Mouse (Mus musculus) kidney, adult 18-20 months (tissue): ENCODE results near the gene Rnf141.
A peak's percentile ranks its signal among the peaks of the same experiment; 100 is the strongest.

Experiments
- DNase-seq: peaks from one replicate; pipeline ENCODE4 v3.0.0; 2021

Gene Rnf141

GRCm38 (mm10) chr7:110792834-110793233, 51.4 kb downstream of the Rnf141 start:
- DNase-seq: no peak

DNA sequence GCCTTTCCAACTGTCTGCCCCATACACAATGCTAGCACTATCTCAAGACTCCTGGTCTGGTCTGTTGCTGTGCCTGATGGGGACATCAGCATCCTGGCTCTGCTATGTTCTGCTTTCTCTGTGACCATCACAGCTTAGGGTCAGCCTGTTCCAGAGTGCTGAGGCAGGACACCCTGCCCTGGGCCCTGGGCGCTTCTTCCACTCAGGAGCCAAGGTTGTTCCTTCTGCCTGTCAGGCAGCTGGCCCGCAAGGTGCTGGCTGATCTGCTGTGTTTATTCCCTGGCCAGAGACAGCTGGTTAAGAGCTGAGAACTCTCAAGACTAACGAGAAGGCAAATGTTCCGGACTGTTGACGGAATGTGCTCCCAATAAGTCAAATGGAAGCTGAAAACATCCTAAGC, 52.1 kb downstream of the Rnf141 start:
- DNase-seq: no peak

DNA sequence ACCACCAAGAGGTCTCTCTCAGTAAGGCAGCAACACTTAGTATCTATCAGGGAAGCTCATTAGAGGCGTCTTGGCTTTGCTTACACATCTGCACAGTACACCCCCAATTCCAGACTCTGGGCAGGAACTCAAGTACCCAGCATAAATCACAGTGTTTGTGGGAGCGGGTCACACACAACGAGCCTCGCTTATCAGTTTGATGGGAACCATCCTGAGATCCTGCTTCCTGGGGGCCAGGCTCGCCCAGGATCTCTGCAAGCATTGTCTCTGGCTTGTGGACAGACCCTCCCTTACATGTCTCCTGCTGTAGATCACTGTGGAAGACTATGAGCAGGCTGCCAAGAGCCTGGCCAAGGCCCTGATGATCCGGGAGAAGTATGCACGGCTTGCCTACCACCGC, 53.4 kb downstream of the Rnf141 start:
- DNase-seq: no peak

GRCm38 (mm10) chr7:110787310-110787709, 56.9 kb downstream of the Rnf141 start:
- DNase-seq: peak; percentile 54

GRCm38 (mm10) chr7:110785741-110786146, 58.5 kb downstream of the Rnf141 start:
- peak; percentile 63 for DNase-seq

- peak; percentile 51 for DNase-seq
Measured at GRCm38 (mm10) chr7:110784965-110785364, 59.3 kb downstream of the Rnf141 start.

DNA sequence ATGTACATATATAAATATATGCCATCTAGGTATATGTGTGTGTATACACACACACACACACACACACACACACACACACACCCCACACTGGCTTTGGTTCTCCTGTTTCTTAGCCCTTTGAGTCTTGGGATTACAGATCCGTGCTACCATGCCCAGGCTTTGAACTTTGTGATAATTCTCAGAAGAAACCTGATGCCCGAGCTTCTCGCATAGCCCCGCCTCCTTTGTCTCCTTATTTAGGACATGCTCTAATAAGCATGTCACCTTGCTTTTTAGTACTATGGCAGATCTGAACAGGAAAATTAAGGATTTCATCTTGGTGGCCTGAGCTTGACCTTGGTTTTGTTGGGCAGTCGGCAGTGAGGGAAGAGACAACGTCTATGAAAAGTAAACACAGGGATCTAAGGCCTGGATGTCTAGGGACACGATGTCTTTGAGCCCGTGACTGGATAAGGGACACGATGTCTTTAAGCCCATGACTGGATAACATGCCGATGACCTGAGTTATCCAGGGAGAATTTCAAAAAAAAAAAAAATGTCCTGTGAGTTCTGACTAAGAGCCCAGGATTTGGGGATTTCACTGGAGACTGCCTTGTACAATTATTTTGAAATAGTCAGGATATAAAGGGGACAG, 61.3 kb downstream of the Rnf141 start:
- DNase-seq: no peak

DNA sequence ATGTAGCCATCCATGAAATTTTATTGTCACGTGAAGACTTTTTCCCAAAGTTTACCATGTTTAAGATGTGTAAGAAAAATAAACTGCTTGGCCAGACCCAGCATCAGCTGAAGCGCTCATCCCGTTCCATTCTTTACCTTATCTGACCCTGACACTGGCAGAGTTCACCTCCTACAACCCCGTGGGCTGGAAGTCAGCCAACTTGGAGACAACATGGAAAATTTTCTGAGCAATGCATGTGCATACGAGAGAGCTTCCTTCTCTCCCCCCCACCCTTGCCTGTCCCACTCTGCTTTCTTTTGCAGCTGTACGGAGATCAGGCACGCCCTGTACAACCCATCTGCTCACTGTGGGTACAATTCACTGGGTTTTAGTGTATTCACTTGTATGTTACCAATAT, 62.1 kb downstream of the Rnf141 start:
- no peak for DNase-seq

- no peak for DNase-seq
Measured at GRCm38 (mm10) chr7:110781231-110781711, 63.0 kb downstream of the Rnf141 start.

DNA sequence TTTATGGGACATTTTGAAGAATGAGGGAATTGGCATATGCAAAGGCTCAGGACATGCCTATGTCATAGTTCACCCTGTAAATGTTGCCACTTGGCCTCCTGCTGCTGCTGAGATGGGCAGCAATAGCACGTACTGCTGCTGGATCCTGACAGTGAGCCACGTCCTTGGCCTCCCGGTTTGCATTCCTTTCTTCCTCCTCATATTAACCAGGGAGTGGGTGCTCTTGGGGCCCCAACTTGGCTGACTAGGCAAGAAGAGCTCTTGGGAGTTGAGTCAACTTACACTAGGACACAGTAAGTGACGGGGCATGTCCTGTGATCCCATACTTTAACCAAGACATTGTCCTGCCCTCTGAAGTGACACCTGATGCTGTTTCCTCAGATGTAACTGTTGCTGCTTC, 63.7 kb downstream of the Rnf141 start:
- DNase-seq: no peak

DNA sequence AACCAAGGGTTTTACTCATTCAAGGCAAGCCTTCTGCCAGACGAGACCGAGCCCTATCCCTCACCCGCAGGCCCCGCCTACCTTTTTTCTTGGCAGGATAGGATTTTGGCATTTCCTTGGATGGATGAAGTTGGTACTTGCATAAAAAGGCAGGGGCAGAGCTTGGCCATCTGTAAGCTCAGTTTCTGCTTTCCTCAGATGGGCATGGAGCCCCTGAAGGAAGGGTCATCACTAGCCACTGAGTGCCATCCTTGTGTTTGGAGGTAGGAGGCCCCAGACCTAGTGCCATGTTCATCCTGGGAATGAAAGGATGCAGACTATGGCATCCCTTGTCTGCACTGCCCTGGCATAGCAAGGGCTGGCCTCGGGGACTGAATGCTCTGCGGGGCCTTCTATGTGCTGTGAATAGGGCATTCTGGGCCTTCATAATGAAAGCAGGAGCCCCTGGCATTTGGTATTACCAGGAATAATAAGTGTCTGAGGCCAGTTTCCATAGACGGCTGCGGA, 64.6 kb downstream of the Rnf141 start:
- no peak for DNase-seq

- DNase-seq: no peak
Measured at GRCm38 (mm10) chr7:110778933-110779332, 65.3 kb downstream of the Rnf141 start.

GRCm38 (mm10) chr7:110777146-110778001, 66.9 kb downstream of the Rnf141 start:
- no peak for DNase-seq

DNA sequence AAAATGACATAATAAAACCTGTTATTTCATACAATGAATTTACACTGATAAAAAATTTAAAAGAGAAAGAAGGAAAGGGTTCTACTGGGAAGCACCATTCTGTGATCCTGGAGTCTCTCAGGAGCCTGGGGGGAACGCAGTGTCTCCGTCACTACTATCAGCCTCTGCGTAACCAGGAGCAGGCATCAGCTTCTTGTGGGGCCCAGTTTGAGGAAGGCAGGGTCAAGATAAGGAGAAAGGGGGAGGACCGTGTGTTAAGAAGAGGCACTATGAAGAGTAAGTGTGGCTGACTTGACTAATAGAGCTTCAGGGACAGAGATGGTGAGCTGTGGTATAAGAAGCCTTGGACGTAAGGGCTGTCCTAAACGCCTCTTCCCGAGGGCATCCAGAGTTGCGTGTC, 69.6 kb downstream of the Rnf141 start:
- DNase-seq: no peak

- DNase-seq: no peak
Measured at GRCm38 (mm10) chr7:110774077-110774476, 70.2 kb downstream of the Rnf141 start.

DNA sequence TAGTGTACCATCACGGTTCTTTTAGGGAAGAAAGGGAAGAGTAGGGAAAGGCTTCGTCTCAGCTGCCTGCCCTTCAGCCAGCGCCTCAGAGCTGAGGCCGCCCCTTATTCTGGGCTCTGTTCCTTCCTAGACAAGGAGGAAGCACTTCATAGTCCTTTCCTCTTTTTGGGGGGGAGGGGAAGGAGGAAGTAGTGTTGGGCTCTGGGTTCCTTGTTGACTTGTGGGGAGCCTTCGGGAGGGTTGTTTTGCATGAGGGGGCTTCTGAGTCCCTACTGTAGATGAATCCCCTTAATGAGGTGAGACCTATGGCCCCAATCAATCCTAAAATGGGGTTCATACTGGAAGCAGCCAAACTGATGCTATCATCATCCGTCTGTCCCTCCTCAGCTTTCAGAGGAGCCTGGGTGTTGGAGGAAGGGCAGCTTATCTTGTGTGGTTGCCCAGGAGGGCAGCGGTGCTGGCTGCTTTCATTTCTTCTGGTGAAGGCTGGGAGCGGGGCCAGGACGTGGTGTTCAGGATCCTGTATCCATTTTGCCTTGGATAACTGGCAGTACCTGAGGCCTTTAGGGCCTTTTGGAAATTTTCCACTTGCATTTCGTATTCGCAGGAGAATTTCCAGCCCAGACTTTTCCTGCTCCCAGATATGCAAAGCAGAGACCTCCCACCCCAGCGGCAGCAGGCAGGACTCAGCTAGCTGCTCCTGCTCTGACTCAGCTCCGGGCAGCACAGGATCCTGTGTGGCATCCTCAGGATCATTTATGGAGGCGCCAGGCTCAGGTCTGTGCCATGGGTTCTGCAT, 70.9 kb downstream of the Rnf141 start:
- peak; percentile 80 for DNase-seq

GRCm38 (mm10) chr7:110772343-110772742, 71.9 kb downstream of the Rnf141 start:
- peak; percentile 39 for DNase-seq

GRCm38 (mm10) chr7:110770949-110771348, 73.3 kb downstream of the Rnf141 start:
- no peak for DNase-seq

DNA sequence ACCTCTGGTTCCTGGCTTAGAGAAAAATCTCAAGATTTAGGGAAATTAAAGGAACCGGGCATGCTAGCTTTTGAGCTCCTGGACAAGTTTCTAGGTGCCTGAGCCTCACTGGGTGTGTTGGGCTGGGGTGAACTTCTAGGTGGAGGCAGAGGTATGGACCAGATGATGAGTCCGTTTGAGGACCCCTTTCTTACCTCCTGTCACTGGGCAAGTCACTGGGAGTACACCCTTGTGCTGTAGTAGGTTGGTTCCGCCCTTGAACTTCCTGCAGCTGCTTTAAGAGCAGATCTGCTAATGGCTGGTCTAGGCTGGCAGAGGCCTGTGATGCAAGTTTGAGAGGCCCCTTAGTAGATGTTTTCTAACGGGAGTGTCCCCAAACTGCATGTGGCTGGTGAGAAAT, 75.2 kb downstream of the Rnf141 start:
- DNase-seq: peak; percentile 65

DNA sequence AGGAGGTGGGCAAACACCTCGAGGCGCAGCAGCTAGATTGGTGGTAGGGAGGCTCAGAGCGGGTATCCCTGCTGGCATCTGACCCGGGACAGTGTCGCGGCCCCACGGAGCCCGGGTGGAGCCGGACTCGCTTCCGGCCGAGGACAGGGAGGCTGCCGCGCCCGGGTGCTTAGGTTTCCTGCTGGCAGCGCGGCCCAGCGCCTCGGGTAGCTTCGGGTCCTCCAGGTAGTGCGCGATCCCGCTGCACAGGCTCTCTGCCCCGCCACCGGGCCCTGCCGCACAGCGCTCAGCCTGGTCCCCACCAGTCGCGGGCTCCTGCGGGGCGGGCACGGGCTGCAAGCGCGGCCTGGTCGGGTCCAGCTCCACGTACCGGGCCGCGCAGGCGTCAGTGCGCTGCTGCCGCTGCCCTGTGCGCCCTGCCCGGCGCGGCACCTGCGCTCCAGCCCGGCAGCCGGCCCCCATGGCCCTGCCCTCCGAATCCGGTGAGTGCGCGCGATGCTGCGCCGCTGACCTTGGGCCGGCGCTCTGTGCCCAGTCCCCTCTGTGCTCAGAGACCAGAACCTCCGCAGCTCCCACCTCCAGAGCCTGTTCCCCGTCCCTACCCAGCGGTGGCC, 75.7 kb downstream of the Rnf141 start:
- DNase-seq: peak; percentile 72

DNA sequence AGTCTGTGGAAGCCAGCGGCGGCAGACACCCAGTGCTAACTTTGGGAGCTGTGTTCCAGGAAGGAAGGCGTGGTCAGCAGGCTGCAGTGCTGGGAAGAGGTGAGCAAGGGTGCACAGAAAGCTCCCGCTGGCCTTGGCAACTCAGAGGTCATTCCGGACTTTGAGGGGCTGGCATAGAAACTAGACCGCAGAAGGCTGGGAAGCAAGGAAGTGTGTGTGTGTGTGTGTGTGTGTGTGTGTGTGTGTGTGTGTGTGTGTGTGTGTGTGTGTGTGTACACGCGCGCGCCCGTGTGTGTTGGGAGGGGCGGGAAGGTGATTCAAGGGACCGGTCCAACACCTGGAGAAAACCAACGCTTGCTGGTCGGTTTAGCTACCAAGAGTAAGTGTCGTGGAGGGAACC, 76.3 kb downstream of the Rnf141 start, which contains the start of gene Ampd3:
Gene Ampd3, plus strand, starts transcription at position 206 of the 400 bp plus-strand sequence.
- peak; percentile 70 for DNase-seq

DNA sequence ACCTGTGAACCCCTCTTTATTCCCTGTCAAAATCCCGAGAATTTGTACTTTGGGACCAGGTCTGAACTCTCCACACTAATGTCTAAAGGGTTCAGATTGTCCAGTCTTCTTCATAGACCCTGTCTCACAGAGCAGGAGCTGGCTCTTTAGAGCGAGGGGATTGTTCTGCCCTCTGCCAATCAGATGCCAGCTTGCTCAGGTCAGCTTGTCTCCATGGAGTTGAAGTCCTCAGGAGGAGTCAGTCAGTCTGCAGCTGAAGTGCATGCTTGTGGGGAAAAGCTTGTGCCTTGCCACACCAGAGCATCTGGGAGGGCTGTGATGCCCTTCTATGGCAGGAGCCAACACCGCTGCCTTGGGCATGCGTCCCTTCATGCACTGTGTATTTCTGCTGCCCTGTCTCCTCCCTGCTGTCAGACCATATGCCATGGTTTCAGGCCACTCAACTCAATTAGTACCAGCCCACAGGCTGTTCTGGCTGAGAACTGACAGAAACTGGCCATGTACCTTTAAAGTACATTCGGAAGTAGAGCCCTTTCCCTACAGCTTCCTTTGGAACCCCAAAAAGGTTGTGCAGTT, 81.6 kb downstream of the Rnf141 start:
- DNase-seq: no peak
